Mouse (Mus musculus): ENCODE results near the gene Sp7.

Gene Sp7

GRCm38 (mm10) chr15:102366733-102367344 lies at the start of gene Sp7:
Gene Sp7, minus strand, starts transcription at chr15:102367182.
- in situ Hi-C loops (cut with MboI, MseI), result loop anchor here (5.0 kb wide), 1 partner anchor 75 kb away; no protein-coding TSS in a partner anchor

- in situ Hi-C loops (cut with MboI, MseI), result no loop called here
Observed at GRCm38 (mm10) chr15:102413687-102414086, 46.7 kb upstream of the Sp7 start.

GRCm38 (mm10) chr15:102411077-102411476 lies 44.1 kb upstream of the Sp7 start:
- in situ Hi-C loops (cut with MboI, MseI), result no loop called here

GRCm38 (mm10) chr15:102409286-102409685 lies 42.3 kb upstream of the Sp7 start:
- in situ Hi-C loops (cut with MboI, MseI), result no loop called here

GRCm38 (mm10) chr15:102408558-102409130 lies 41.7 kb upstream of the Sp7 start:
- in situ Hi-C loops (cut with MboI, MseI), result no loop called here

GRCm38 (mm10) chr15:102407681-102408557 lies 40.9 kb upstream of the Sp7 start:
- in situ Hi-C loops (cut with MboI, MseI), result no loop called here

GRCm38 (mm10) chr15:102406912-102407580 lies 40.1 kb upstream of the Sp7 start:
- in situ Hi-C loops (cut with MboI, MseI), result no loop called here

- in situ Hi-C loops (cut with MboI, MseI), result no loop called here
Observed at GRCm38 (mm10) chr15:102406196-102406911, 39.4 kb upstream of the Sp7 start.

GRCm38 (mm10) chr15:102405489-102406195 lies 38.7 kb upstream of the Sp7 start, which contains the start of gene Sp1:
Gene Sp1, plus strand, starts transcription at chr15:102406143.
- in situ Hi-C loops (cut with MboI, MseI), result no loop called here

GRCm38 (mm10) chr15:102404608-102405488 lies 37.9 kb upstream of the Sp7 start:
- in situ Hi-C loops (cut with MboI, MseI), result no loop called here

- in situ Hi-C loops (cut with MboI, MseI), result no loop called here
Observed at GRCm38 (mm10) chr15:102402210-102402609, 35.2 kb upstream of the Sp7 start.

- in situ Hi-C loops (cut with MboI, MseI), result no loop called here
Observed at GRCm38 (mm10) chr15:102401278-102401677, 34.3 kb upstream of the Sp7 start.

GRCm38 (mm10) chr15:102400476-102401045 lies 33.6 kb upstream of the Sp7 start:
- in situ Hi-C loops (cut with MboI, MseI), result no loop called here

GRCm38 (mm10) chr15:102399229-102400221 lies 32.5 kb upstream of the Sp7 start:
- in situ Hi-C loops (cut with MboI, MseI), result loop anchor here (25.0 kb wide), 1 partner anchor 1112 kb away; the partner anchor contains the start of genes 6030408B16Rik and Atg101

GRCm38 (mm10) chr15:102398629-102399028 lies 31.6 kb upstream of the Sp7 start:
- in situ Hi-C loops (cut with MboI, MseI), result loop anchor here (25.0 kb wide), 1 partner anchor 1111 kb away; the partner anchor contains the start of genes 6030408B16Rik and Atg101

- in situ Hi-C loops (cut with MboI, MseI), result loop anchor here (25.0 kb wide), 1 partner anchor 1108 kb away; the partner anchor contains the start of genes 6030408B16Rik and Atg101
Observed at GRCm38 (mm10) chr15:102395061-102395460, 28.1 kb upstream of the Sp7 start.

GRCm38 (mm10) chr15:102393584-102394014 lies 26.6 kb upstream of the Sp7 start:
- in situ Hi-C loops (cut with MboI, MseI), result loop anchor here (25.0 kb wide), 1 partner anchor 1106 kb away; the partner anchor contains the start of genes 6030408B16Rik and Atg101
